Mouse (Mus musculus): Measurements from ENCODE around the gene Adamtsl1.

The Adamtsl1 gene

DNA sequence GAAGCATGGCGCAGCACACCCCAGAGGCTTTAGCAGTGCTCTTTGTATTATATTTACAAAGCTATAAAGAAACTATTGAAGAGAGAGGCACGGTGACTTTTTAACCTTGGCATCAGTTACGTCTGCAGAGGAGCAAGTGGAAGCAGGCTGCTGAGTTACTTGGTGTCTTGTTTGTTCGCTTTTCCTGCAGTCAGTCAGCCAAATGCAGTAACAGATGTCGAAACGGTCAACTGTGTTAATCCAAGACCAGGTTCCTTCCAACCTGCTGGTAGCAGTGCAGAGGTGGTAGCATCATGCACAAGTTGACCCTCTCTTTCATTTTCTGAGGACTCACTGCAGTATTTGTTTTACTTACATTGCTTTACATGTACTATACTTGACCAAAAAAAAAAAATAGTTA is 908.6 kb downstream of the Adamtsl1 start:
- DNase-seq, result no peak

DNA sequence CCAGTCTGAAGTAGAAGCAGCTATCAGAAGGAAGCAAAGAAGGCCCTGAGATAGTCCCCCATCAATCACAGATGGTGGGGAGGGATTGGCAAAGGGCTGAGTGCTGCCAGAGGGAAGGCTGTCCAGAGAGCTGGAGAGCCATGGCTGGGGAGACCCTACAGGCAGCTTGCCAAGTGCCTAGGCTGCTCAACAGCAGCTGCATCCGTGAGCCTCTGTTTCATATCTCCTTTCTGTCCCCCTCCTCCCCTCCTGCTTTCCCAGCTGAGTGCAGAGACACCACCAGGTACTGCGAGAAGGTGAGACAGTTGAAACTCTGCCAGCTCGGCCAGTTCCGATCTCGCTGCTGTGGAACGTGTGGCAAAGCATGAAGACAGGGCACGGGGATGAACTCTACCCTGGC is 911.6 kb downstream of the Adamtsl1 start:
- no peak for DNase-seq

DNA sequence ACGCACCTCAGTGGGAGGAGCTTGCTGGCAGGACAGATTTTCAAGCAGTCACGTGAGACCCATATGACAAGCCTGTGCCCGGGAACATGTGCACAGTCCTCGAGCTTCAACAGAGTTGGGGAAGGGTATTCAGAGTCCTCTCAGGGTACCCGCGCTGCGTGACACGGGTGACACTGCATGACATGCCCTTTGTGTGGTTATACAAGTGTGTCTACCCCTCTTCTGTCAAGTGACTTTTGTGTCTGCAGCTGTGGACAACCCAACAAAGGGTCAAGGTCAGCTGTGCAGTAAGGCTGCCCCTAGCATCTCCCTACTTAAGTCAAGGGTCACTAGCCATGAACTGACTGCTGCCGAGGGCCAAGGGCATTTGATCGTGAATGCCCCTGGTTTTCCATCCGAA is 912.6 kb downstream of the Adamtsl1 start:
- DNase-seq, result no peak

DNA sequence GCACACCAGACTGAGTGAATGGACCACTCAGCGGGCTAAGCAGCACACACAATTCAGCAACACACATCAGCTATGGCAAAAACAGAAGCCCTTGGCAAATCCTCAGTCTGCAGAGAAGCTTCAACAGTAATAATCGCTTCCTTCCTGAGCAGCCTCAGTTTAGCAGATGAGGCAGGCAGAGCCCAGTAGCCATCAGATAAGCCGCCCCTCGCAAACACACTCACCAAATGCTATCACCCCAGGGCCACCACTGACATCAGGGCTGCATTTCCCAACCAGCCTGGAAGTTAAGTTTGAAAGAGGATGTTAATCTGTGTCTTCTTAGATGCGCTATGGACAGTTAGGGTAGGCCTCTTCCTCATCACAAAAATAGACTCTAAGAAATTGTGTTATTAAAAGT is 913.3 kb downstream of the Adamtsl1 start:
- DNase-seq, result no peak

DNA sequence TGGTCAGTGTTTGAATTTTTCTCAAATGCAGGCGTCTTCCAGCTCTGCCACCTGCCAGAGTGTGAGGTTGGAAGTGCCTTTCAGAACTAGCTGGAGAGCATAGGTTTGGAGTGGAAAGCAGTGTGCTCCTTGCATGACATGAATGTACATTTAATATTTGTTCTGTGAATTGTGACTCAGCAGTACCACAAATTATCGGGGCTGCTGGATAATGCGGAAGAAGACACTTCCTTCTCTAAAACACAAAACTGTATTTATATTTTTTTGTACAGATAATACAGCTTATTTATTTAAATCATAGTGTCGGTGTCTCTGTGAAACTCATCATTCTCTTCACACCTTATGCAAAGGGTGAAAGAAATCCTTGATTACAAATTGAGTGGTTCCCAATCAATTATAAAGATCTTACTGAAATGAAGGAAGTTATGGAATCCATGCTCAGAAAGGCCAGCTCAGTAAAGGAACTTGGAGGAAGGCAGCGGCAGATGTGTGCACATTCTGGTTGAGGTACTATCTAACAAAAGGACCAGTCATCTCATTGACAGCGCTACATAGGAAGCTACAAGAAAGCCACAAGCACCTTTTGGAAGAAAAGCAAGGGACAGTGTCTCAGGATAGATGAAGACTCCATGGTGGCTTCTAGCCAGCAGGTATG is 914.2 kb downstream of the Adamtsl1 start:
- DNase-seq, result no peak

DNA sequence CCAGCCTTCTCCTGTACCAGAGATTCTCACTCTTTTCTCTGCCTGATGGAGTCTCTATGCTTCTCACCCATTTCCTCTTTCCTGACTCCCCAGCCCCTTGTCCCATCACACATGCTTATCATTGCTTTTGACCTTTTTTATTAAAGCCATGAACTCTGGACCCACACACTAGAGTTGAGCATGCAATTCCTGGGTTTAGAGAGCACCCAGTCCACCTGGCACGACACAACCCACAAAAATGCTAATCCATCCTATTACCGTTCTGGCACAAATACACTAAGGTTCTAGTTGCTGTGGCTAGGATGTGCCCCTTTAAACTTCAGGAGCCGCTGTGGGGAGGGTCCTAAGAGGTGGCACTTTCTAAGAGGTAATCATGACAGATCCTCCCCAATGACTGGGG is 921.7 kb downstream of the Adamtsl1 start:
- no peak for DNase-seq

DNA sequence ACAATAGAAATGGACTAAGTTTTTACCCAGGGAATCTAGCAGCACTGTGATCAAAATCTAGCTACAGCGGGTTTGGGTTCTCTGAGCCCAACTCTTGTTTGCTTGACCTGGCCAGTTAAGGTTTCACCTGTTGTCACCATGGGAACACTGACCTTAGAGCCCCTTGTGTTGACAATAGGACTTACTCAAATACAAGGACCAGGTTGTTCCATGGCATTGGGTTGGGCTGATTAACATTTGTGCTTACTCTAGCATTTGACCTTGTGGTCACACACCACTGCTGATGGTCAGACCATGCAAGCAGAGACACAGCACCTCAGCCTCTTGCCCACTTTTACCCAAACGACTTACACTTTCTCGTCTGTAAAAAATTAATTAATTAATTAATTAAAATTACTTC is 922.4 kb downstream of the Adamtsl1 start:
- DNase-seq, result no peak

DNA sequence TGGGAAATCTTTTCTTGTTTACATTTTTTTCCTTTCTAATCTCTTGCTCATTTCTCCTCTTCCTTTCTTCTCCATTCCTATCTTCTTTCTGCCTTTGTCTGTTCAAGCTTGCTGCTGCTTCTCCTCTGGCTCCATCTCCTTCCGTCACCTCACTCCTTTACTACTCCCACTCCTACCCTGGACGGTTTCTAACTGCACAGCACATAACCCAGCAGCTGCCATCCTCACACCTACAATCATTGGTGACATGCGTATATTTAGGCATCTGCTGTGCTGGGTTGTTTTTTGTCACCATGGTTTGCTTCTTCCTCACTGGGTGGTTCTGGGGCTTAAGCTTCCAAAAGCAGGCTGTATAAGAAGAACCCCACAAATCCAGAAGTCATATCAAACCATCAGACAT is 936.5 kb downstream of the Adamtsl1 start:
- DNase-seq, result no peak

DNA sequence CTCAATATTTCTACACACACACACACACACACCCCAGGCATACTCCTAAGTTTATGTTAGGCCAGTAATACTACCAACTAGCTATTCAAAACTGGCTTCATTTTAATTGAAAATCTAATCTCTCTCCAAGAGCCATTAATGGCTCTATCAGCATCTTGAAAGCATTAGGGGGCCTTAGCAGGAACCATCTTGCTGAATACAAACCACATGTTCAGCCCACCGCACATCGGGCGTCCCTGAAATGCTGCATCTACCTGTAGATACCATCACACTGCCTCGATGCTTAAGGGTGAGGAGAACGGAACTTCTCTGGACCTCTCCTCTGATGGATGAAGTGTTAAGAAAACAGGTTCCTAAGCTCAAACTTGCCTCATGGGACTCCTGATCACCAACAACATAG is 950.8 kb downstream of the Adamtsl1 start:
- no peak for DNase-seq

All from cerebellum, adult 9-10 months (tissue).